In genomic region chr2:125263753-125264152, GRCm38 (mm10) we compare ENCODE assay signal across 18 mouse cellular contexts. TPM values are rescaled to one million over a fixed set of nuclear protein-coding genes. Genes with fewer than 3 reads are reported as not detected.
DNase-seq lines count a peak whose midpoint lies in the region; ATAC-seq and TF ChIP-seq lines count a peak whose summit lies in the region.
"Had no signal": no experiment of that assay in that cellular context is flagged by ENCODE, and none has a peak within 500 bp of the region (broad histone marks: within the 10 kb centered on the region; RNA-seq: fewer than 3 reads in every experiment).

No protein-coding gene starts in this region.

- H3K9me3 ChIP-seq in heart, embryonic 11.5 days (replicated peaks; ENCODE audit: control insufficient read depth, low read length), result no peaks in the 10 kb centered on the region
- H3K9me3 ChIP-seq in lung, postnatal 0 days (ENCODE audit: low read length), result no peaks in the 10 kb centered on the region
- H3K9me3 ChIP-seq: G1E; hindbrain, embryonic 15.5 days; liver, embryonic 15.5 days; midbrain, embryonic 10.5 days had no signal

- no peak overlapping the region for H3K4me3 ChIP-seq in heart, embryonic 11.5 days (ENCODE audit: low read depth, low read length)
- no peak overlapping the region for H3K4me3 ChIP-seq in layer of hippocampus, adult 2 months
- H3K4me3 ChIP-seq in lung, postnatal 0 days (ENCODE audit: low read depth, low read length), result no peak overlapping the region
- H3K4me3 ChIP-seq: erythroblast, embryonic 14.5 days; hindbrain, embryonic 15.5 days; liver, embryonic 15.5 days; midbrain, embryonic 10.5 days; myocyte had no signal

- no peak overlapping the region for H3K27ac ChIP-seq in heart, embryonic 11.5 days (ENCODE audit: low read depth, low read length)
- H3K27ac ChIP-seq in layer of hippocampus, adult 2 months, result peak overlapping the region; percentile 9; the same call in 1 of the 2 replicates
- peak overlapping the region; percentile 11; the same call in 1 of the 2 replicates for H3K27ac ChIP-seq in lung, postnatal 0 days (ENCODE audit: low read length)
- H3K27ac ChIP-seq: hindbrain, embryonic 15.5 days; liver, embryonic 15.5 days; midbrain, embryonic 10.5 days had no signal

- H3K9ac ChIP-seq in heart, embryonic 11.5 days (ENCODE audit: low read depth, low read length), result no peak overlapping the region
- H3K9ac ChIP-seq in lung, postnatal 0 days (replicated peaks; ENCODE audit: low read depth), result no peak overlapping the region
- H3K9ac ChIP-seq: hindbrain, embryonic 15.5 days; liver, embryonic 15.5 days had no signal

- 0 out of 2 replicates have a peak, but pooled peaks cover 3% of the 10 kb centered on the region for H3K36me3 ChIP-seq in heart, embryonic 11.5 days (ENCODE audit: control insufficient read depth, insufficient read depth, low read length)
- H3K36me3 ChIP-seq in lung, postnatal 0 days (ENCODE audit: insufficient read depth, low read length), result no peaks in the 10 kb centered on the region
- H3K36me3 ChIP-seq: hindbrain, embryonic 15.5 days had no signal

- no peaks in the 10 kb centered on the region for H3K27me3 ChIP-seq in heart, embryonic 11.5 days (ENCODE audit: control insufficient read depth, insufficient read depth, low read length)
- no peaks in the 10 kb centered on the region for H3K27me3 ChIP-seq in lung, postnatal 0 days (replicated peaks; ENCODE audit: insufficient read depth, low read length)
- H3K27me3 ChIP-seq: hindbrain, embryonic 15.5 days; liver, embryonic 15.5 days had no signal

- TF ChIP-seq EP300 in lung, postnatal 0 days (IDR thresholded peaks at IDR 0.05), result peak; percentile 60

- no peak for TF ChIP-seq CTCF in layer of hippocampus, adult 2 months (conservative IDR thresholded peaks at IDR 0.05)
- TF ChIP-seq CTCF in lung, postnatal 0 days (IDR thresholded peaks at IDR 0.05), result no peak

- no peak overlapping the region for H3K4me2 ChIP-seq in heart, embryonic 11.5 days
- H3K4me2 ChIP-seq in lung, postnatal 0 days (replicated peaks; ENCODE audit: low read depth, low read length), result no peak overlapping the region
- H3K4me2 ChIP-seq: hindbrain, embryonic 15.5 days; liver, embryonic 15.5 days had no signal

- 15% methylated on average over 9 of the region's 9 CpGs for WGBS in heart, embryonic 11.5 days (ENCODE audit: insufficient replicate concordance)
- WGBS in lung, postnatal 0 days, result 9% methylated on average over 9 of the region's 9 CpGs

- DNase-seq in heart, adult 18-20 months, result peak; percentile 31 to 47
- no peak for DNase-seq in layer of hippocampus, adult 2 months (ENCODE audit: low spot score in 2 of 2)
- no peak for DNase-seq in layer of hippocampus, adult 18-20 months (ENCODE audit: low spot score in 2 of 2)
- DNase-seq in R1 (ENCODE audit: low read depth, low spot score), result peak; percentile 59
- DNase-seq in lung, postnatal 0 days (ENCODE audit: low spot score), result peak; percentile 79
- DNase-seq in retina, embryonic 14.5 days (ENCODE audit: low spot score), result no peak
- DNase-seq in left cerebral cortex, postnatal 36 days (ENCODE audit: low spot score in 2 of 2), result no peak
- DNase-seq: cerebellum, adult 18-20 months; kidney, adult 9 months; right cerebral cortex, postnatal 25 days; thymus, adult 18-20 months had no signal

- H3K4me1 ChIP-seq in heart, embryonic 11.5 days (ENCODE audit: control insufficient read depth, insufficient read depth, low read length), result 0 out of 2 replicates have a peak, but pooled peaks cover 3% of the 10 kb centered on the region
- no peaks in the 10 kb centered on the region for H3K4me1 ChIP-seq in lung, postnatal 0 days (ENCODE audit: insufficient read depth, low read depth, low read length)
- H3K4me1 ChIP-seq: liver, embryonic 15.5 days; midbrain, embryonic 10.5 days had no signal

- no peak for ATAC-seq in heart, embryonic 11.5 days (replicated peaks; ENCODE audit: insufficient number of reproducible peaks, low FRiP score, low TSS enrichment)
- peak; percentile 82 for ATAC-seq in lung, postnatal 0 days

- intact Hi-C loops in left cerebral cortex, postnatal 36 days (cut with DNase I), result loop anchor here (5.0 kb wide), 2 partner anchors 339 to 469 kb away; no protein-coding TSS in a partner anchor

RNA-seq across cellular contexts. Expression of gene Dut, which starts 16.8 kb away (rescaled TPM):
- 10 to 100 TPM; 31.9 to 32.5 TPM for total RNA-seq in heart, adult 18-20 months (2021)
- 148 and 156 TPM in 2 replicates for polyA plus RNA-seq in heart, embryonic 11.5 days (2014; fragmentation: Nextera tagmentation; extraction: Ambion mirVana)
- 10 to 100 TPM; 27.1 to 28.4 TPM for total RNA-seq in layer of hippocampus, adult 2 months (2021)
- total RNA-seq in layer of hippocampus, adult 18-20 months (2021), result 10 to 100 TPM; 24.8 to 31.3 TPM
- 40.1 and 40.5 TPM in 2 replicates for polyA plus RNA-seq in lung, postnatal 0 days (2015; fragmentation: Nextera tagmentation; extraction: Ambion mirVana)
- total RNA-seq in left cerebral cortex, postnatal 36 days (2021), result 10 to 100 TPM; 26.3 to 27.0 TPM

Comparison
In these comparisons a context has a peak if more than half of its experiments do, and no peak if none do; other contexts are left out.
1. DNase-seq: peak in heart, adult 18-20 months (2 of 2), R1 (single experiment) and lung, postnatal 0 days (single experiment); none in layer of hippocampus, adult 2 months (0 of 2), layer of hippocampus, adult 18-20 months (0 of 2), retina, embryonic 14.5 days (single experiment) and left cerebral cortex, postnatal 36 days (0 of 2).